Mouse (Mus musculus): ENCODE data around the gene Mturn.

Mturn gene

DNA sequence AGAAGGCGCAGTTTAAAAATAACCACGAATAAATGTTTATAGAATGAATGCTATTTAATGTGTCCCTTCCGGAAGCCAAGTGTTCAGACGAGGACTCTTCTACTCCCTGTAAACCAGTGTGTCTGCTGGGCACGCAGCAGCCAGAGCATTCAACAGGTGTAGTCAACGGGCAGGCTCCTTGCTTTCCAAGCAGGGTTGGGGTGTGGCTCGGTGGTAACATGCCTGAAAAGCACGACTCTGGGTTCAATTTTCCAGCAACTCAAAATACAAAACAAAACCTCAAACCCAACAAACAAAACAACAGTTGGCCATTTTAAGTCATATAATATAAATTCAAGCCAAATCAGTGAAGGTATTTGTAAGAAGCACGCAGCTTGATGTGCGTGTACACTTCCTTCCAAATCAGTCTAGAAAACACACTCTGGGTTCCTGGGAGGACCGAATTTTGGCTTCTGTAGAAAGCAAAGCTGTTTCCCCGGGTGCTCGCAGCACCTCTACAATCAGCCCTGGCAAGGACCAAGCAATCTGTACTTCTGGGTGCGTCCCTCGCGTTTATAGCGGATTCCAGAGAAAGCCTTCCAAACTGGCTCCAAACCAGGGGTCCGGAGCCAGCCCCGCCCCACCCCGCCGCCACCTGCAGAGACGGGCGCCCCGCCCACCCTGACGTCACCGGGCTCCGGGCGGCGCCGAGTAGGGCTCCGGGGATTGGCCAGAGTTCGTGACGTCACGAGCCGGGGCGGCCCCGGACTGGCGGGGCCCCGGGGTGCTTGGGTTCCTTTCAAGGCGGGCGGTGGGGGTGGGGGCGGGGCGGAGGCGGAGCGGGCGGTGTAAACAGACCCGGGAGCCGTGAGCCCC, at the start of gene Mturn:
Gene Mturn, plus strand, starts transcription at position 734 of the 855 bp plus-strand sequence.
- peak; percentile 87 for DNase-seq (ENCODE audit: low spot score)

DNA sequence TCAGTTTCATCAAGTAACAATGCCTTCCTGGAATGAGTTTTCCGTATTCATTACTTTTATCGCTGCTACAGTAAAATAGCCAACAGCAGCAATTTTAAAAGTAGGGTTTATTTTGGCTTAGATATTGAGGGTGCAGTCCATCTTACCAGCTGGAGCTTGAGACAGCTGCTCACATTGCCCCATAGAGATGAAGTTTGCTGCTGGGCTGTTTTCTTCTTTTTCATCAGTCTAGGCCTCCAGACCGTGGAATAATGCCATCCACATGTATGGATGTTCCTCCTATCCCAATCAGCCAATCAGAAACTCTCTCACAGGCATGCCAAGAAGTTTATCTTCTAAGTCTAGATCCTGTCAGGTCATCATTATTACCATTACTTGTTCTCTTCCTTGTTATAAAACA, 41.5 kb upstream of the Mturn start:
- no peak for DNase-seq (ENCODE audit: low spot score)

DNA sequence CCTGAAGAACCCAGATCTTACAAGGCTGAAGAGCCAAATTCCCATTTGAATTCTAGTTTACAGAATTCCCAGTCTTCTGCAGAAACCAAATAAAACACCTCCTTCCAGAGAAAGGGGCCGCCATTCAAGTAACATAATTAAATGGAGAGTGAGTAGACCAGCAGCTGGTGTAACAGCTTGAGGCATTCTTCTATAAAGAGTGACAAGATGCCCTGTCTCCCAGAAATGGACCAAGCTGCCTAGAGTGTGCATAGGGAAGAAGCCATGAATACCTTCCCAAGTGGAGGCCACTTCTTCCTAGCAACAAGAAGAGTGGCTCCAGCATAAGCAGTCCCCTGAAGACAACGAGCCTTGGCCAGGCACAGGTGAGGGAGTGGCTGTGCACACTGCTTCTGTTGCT, 39.5 kb upstream of the Mturn start:
- DNase-seq (ENCODE audit: low spot score) = no peak

- DNase-seq (ENCODE audit: low spot score) = no peak
Observed at GRCm38 (mm10) chr6:54643181-54643580, 38.2 kb upstream of the Mturn start.

GRCm38 (mm10) chr6:54655471-54656095, 25.8 kb upstream of the Mturn start:
- no peak for DNase-seq (ENCODE audit: low spot score)

DNA sequence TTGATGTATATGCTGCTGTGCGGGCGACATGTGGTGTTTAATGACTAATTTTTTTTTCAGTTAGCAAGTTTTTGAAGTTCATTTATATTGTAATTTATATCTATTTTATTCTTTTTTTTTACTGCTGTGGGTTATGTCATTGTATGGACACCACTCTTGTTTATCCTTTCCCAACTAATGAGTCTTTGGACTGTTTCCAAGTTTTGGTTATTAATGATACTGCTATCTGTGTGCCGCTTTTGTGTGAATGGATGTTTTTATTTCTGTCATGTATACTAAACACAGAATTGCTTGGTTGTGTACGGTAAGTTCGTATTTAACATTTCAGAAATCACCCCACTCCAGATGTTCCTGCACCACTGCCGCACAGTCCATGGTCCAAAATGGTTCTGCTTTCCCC, 23.6 kb upstream of the Mturn start:
- DNase-seq (ENCODE audit: low spot score) = no peak

- no peak for DNase-seq (ENCODE audit: low spot score)
Observed at GRCm38 (mm10) chr6:54669868-54670267, 11.6 kb upstream of the Mturn start.

- no peak for DNase-seq (ENCODE audit: low spot score)
Observed at GRCm38 (mm10) chr6:54672901-54673300, 8.5 kb upstream of the Mturn start.

DNA sequence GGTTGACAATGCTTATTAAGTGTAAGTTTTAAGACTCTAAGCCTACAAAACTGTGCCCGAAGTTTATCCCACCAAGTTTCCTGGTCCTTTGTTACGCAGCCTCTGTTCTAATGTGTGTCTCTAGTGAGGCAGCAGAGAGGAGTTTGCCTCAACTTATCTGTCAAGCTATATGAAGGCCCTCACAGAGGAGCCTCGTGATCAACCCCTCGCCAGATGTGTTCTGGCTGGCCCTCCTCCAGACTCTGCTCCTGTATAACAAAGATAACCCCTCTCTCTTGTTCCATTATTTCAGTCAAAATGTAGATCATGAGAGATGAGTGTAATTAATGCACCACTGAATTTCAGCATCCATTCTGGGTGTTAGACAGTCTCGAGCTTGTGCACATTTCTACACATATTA, 1.7 kb upstream of the Mturn start:
- no peak for DNase-seq (ENCODE audit: low spot score)

DNA sequence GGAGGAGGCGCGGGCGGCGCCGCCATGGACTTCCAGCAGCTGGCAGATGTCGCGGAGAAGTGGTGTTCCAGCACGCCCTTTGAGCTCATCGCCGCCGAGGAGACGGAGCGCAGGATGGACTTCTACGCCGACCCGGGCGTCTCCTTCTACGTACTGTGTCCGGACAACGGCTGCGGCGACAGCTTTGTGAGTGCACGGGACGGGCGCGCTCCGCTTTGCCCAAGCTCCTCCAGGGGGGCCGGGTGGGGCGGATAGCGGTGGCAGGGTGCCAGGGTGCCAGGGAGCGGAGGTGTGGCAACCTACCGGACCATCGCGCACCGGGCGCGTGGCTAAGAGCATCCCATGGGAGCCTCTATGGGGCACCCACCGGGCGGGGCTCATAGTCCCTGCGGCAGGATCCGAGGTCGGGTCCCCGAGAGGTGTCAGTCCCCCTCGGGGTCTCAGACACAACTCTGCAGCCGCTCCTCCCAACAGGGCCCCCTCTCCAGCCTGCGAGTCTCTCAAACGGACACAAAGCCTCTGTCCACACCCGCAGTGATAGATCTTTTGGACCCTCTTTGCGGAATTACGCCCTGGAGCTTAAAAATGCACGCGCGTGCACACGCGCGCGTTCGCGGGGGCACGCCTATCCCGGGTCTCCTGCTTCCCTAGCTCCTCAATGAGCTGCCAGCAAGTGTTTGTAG, 463 bp downstream of the Mturn start:
- no peak for DNase-seq (ENCODE audit: low spot score)

- no peak for DNase-seq (ENCODE audit: low spot score)
Observed at GRCm38 (mm10) chr6:54684085-54684484, 2.7 kb downstream of the Mturn start.

DNA sequence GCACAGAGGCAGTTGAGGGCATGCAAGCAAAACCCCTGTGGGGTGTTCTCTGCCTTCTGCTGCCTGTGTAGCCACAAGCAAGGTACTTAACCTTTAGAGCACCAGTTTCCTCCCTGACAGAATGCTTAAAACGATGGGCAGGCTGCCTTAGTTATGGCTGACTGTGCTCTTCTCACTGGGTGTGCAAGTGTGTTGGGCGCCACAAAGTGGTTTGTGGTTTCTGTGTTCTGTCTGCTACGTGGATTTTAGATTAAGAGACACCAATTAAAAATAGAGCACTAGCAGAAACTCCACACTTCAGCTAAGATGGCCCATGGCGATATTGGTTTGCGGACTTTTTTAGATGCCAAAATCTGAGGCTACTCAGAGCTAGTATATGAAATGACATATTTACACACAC, 3.7 kb downstream of the Mturn start:
- DNase-seq (ENCODE audit: low spot score) = no peak

DNA sequence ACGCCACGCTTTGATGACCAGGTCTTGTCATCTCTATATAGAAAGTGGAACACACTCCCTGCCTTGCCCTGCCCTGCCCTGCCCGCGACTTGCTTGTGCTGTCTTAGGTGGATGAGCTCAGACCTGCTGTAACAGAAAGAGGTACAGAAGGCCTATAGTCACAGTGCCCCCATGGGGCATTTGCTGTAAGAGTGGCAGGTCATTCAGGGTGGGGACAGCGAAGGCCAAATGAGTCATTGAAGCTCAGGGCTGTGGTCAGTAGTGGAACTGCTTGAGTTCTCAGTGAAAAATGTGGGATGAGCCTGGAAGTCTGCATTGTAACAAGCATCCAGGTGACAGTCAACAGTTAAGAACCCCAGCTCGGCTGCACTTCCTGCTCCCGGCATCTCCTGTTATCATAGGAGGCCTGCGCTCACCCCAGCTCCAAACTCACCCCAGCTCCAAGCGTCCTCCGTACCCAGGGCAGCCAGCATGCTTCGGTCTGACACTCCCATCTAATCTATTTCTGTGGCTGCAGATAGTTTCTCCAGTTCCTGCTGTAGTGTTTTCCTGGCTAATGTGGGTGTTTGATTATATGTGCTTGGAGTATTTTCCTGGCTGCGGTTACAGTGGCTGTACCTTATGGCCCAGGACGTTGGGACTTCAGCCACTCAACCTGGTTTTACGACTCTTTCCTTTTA, 4.4 kb downstream of the Mturn start:
- DNase-seq (ENCODE audit: low spot score) = no peak

GRCm38 (mm10) chr6:54686946-54687737, 5.7 kb downstream of the Mturn start:
- no peak for DNase-seq (ENCODE audit: low spot score)

DNA sequence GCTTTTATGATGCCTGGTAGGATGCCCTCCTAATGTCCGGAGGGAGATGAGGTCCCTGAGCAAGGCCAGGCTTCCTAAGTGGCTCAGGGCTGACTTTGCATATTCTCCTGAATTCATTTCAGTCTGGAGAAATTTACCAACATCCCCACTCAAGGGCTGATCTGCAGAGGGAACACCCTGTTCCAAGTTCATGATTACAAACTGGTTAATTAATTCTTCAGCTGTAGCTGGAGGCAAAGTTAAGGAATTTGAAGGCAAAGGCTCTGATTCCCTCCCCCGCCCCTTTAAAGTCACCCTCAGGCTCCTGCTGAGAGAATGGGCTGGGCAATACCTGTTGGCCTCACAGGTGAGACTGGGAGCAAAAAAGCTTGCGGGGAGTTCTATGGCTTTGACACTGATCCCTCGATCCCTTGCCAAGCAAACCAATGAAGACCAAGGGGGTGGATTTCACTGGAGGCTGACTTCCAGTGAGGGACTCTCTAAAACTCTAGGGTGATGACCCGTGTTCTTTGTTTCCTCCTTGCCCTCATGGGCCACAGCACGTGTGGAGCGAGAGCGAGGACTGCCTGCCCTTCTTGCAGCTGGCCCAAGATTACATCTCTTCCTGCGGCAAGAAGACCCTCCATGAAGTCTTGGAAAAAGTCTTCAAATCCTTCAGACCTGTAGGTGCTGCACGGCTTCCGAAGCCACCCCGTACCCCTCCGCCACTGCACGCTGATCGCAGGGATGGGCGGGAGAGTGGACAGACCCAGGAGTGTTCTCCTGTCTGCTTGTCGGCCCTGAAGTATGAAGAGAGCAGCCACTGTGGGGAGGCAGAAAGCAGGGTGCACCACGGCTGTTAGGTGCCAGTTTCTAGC, 7.3 kb downstream of the Mturn start:
- no peak for DNase-seq (ENCODE audit: low spot score)

DNA sequence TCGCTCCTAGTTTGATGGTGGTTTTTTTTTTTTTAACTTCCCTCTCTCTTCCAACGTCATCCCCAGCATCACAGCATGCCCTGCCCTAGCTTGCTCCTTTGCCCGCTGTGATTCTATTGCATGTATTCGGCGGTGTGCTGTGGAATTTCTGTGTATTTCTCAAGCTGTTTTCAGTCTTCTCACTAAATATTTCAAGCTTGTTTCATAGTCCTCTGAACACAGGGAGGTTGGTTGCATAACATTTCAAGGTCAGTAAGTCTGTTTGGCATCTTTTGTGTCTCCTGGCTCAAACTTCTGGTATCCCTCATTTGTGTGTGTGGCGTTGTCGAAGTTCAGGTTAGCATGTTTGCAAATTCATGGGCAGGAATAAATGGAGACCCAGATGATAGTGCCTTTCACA, 8.3 kb downstream of the Mturn start:
- DNase-seq (ENCODE audit: low spot score) = no peak

- no peak for DNase-seq (ENCODE audit: low spot score)
Observed at GRCm38 (mm10) chr6:54690838-54691237, 9.4 kb downstream of the Mturn start.

DNA sequence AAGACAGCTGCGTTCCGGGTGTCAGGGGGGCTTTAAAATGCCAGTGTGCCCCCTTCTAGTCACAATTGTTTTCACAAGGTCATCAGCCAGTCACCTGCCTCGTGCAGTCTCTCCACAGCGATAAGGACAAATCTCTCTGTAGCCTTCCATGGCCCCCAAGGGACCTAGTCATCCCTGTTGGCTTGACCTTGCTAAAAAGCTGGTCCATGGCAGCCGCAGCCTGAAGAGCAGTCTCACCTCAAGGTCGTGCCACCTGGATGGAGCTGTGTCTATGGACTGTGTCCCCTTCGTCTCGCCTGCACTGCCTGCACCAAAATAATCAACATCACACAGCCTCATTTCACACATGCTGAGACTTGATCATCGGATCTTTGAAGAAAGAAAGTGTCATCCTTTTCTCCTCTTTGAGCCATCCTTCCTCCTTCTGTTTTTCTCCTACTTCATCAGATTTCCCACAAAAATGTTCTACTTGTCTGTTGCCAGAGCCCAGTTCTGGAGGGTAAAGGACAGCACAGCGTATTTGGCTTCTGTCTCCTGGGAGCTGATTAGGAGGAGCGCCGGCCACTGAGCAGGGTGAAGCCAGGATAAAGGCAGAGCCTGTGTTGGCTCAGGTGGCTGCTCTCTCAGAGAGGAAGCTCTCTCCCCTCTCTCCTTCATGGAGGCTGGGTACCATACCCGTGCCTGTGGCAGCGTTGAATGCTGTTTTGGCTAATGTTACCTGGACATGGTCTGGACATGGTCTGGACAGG, 10.1 kb downstream of the Mturn start:
- no peak for DNase-seq (ENCODE audit: low spot score)

- no peak for DNase-seq (ENCODE audit: low spot score)
Observed at GRCm38 (mm10) chr6:54692201-54692600, 10.8 kb downstream of the Mturn start.

DNA sequence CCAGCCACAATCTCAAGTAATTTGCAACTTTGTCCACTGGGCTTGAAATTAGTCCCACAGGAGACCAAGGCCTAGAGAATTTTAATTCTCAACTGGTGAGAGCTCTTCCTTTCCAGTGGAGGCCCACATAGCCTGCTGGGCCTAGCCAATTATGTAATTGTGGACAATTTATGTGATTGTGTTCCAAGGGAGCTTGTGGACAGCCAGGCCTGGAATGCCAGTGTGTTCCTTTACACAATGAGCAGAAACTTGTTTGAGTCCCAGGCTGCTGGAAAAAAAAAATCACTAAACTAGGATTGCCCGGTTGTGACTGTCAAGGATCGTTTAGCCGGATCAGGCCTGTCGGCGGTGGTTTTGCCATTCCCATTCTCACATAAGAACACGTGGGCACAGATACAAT, 11.9 kb downstream of the Mturn start:
- DNase-seq (ENCODE audit: low spot score) = no peak

Data from layer of hippocampus, adult 9-10 months (tissue).